Mouse (Mus musculus) heart, postnatal 0 days (tissue): ENCODE results near the gene Tanc1. TPM values are rescaled to one million over a fixed set of nuclear protein-coding genes. Genes with fewer than 3 reads are reported as not detected.

Experiments used
- ATAC-seq: fragments of 200-750 bp; cut with Nextera tagmentation; 2 replicates; pipeline ENCODE4 v1.8.0; 2017; ENCODE audit warnings: low read depth, moderate number of reproducible peaks, moderate library complexity; ENCODE audit not compliant: insufficient read depth
- DNase-seq: peaks from one replicate; pipeline ENCODE4 v3.0.0-alpha.2; 2016; ENCODE audit warnings: low spot score
- H3K27ac ChIP-seq: fragments of 300-500 bp; sonication (generic); 2 replicates; pipeline ENCODE4 v1.5.1; 2014; ENCODE audit warnings: low read depth, mild to moderate bottlenecking
- H3K27me3 ChIP-seq: fragments of 300-500 bp; sonication (generic); 2 replicates; pipeline ENCODE4 v1.6.1; 2014; ENCODE audit warnings: low read length, mixed read lengths; ENCODE audit not compliant: control insufficient read depth, insufficient read depth
- H3K36me3 ChIP-seq: fragments of 300-500 bp; sonication (generic); replicated peaks from 2 replicates; pipeline ENCODE4 v1.6.1; 2014; ENCODE audit warnings: low read length, mixed read lengths; ENCODE audit not compliant: control insufficient read depth, insufficient read depth
- H3K4me1 ChIP-seq: fragments of 300-500 bp; sonication (generic); 2 replicates; pipeline ENCODE4 v1.6.1; 2014; ENCODE audit warnings: antibody characterized with exemption; ENCODE audit not compliant: control insufficient read depth, insufficient read depth
- H3K4me2 ChIP-seq: fragments of 300-500 bp; sonication (generic); 2 replicates; pipeline ENCODE4 v1.6.1; 2014; ENCODE audit warnings: low read depth, mild to moderate bottlenecking, low read length, moderate library complexity
- H3K4me3 ChIP-seq: fragments of 300-500 bp; sonication (generic); 2 replicates; pipeline ENCODE4 v1.5.1; 2014; ENCODE audit warnings: low read depth, low read length
- H3K9ac ChIP-seq: fragments of 300-500 bp; sonication (generic); replicated peaks from 2 replicates; pipeline ENCODE4 v1.6.1; 2014; ENCODE audit warnings: low read depth, low read length, mixed read lengths
- H3K9me3 ChIP-seq: fragments of 300-500 bp; sonication (generic); replicated peaks from 2 replicates; pipeline ENCODE4 v1.6.1; 2016; ENCODE audit warnings: low read length; ENCODE audit not compliant: control insufficient read depth
- CTCF ChIP-seq: IDR thresholded peaks from 2 replicates; pipeline ENCODE4 v1.5.1; 2016; ENCODE audit warnings: antibody characterized with exemption, control low read depth, low read depth
- EP300 ChIP-seq: IDR thresholded peaks from 2 replicates; pipeline ENCODE4 v1.6.1; 2016; ENCODE audit warnings: antibody characterized with exemption, low read depth
- WGBS: fragments of 180-500 bp; shearing (Covaris S2); extraction: QIAGEN DNeasy Blood & Tissue Kit; methylation state at CpG from one replicate; pipeline ENCODE4 v1.1.7; 2014; 5-methylcytosine and 5-hydroxymethylcytosine counted together
- polyA plus RNA-seq: library from polyadenylated mRNA; unstranded; fragments of >200 nt; fragmentation: Nextera tagmentation; extraction: Ambion mirVana; gene quantifications from 2 replicates; pipeline ENCODE4 v1.2.1, GENCODE M21; 2015
- total RNA-seq: library from RNA; depleted of rRNA; stranded (reverse); fragments of >200 nt; gene quantifications from 2 replicates; pipeline ENCODE4 v1.2.3, GENCODE M21; 2014; ENCODE audit warnings: low replicate concordance

Gene Tanc1
- total and polyA plus RNA-seq, 2 experiments from 2014 or later = 12.3 to 21.9 TPM

DNA sequence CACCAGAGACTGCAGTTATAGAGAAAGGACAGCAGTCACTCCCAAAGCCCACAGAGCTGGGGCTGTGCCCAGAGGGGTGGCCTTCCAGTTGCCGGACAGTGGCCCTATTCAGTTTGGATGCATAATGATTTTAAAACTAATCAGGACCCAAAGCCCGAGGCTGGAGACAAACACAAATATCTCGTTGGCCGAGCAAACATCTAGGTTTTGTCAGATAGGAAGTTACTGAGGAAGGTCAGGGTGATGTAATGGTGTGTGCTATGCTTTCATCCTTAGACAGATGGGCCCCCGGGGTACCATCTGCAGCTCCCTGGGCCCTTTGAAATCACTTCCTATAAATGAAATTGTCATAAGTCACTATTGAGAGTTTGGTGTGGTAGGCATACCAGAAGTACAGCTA lies 33.0 kb downstream of the Tanc1 start:
- ATAC-seq (0 out of 2 replicates have a peak, but pooled peaks have one; percentile 15), DNase-seq (no peak)
- no peak overlapping the region for H3K4me2 ChIP-seq
- TF ChIP-seq EP300 (no peak), CTCF (no peak)
- H3K4me3 ChIP-seq = no peak overlapping the region
- H3K27me3 ChIP-seq = no peaks in the 10 kb centered on the region
- 0 out of 2 replicates have a peak, but pooled peaks cover 4% of the 10 kb centered on the region for H3K36me3 ChIP-seq
- H3K27ac ChIP-seq = peak overlapping the region; percentile 41
- H3K9me3 ChIP-seq = no peaks in the 10 kb centered on the region
- H3K9ac ChIP-seq = no peak overlapping the region
- H3K4me1 ChIP-seq = peaks cover 36% of the 10 kb centered on the region
- WGBS = 38% methylated on average over 5 of the region's 5 CpGs

DNA sequence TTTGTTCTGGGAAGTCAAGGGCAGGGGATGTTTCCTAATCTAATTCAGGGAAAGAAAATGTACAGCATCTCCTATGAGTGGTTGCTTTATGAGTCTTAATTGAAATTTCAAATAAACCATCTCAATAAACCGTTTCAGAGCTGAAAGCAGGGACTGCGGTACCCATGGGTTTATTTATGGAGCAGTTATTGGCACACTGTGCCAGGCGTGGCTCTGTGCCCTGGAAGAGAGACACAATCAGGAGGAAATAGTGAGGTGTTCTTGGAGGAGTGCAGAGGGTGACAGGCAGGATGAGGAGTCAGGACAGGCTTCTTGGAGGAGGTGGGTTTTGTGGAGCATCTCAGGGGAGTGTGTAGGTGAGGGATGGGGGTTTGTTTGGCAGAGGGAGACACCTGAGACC lies 33.7 kb downstream of the Tanc1 start:
- H3K27ac ChIP-seq = no peak overlapping the region; the same call in 1 of the 2 replicates
- peaks cover 36% of the 10 kb centered on the region for H3K4me1 ChIP-seq
- DNase-seq = no peak

DNA sequence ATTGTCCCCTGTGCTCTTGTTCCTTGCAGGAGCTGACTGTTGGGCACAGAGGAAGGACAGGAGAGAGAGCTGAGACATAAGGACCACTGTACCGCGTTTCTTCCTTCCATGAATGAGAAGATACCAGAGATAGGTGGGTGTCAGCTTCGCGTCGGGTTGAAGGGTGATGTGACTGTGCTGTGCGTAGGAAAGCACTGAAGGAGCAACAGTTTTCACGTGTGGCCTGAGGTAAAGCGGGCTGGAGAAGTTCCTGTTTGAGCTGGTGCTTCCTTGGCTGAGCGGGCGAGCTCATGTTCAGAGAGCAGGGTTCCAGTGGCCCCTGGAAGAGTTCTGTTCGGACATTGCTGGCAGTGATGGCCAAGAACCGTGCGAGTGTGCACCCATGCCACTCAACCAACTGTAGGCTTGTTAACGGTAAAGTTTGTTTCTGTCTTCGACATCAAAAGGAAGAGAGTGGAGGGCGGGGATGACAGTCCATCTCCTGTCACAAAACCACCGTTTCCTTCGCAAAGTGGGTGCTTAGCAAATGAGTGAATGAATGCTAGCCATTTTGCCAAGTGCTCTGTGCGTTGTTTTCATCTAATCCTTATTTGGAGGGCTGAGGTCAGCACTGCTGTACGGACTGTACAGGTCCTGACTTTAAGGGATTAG lies 35.0 kb downstream of the Tanc1 start:
- Histone ChIP-seq H3K27ac (no peak overlapping the region), H3K4me1 (peaks cover 29% of the 10 kb centered on the region), H3K9me3 (no peaks in the 10 kb centered on the region), H3K27me3 (no peaks in the 10 kb centered on the region), H3K9ac (no peak overlapping the region), H3K4me3 (no peak overlapping the region), H3K36me3 (0 out of 2 replicates have a peak, but pooled peaks cover 4% of the 10 kb centered on the region), H3K4me2 (no peak overlapping the region)
- 76% methylated on average over 20 of the region's 20 CpGs for WGBS
- no peak for DNase-seq
- no peak for TF ChIP-seq EP300
- TF ChIP-seq CTCF = no peak
- no peak for ATAC-seq

More for the DNA sequence above, 33.7 kb downstream of the Tanc1 start:
- H3K9me3 ChIP-seq = no peaks in the 10 kb centered on the region
- H3K36me3 ChIP-seq = 0 out of 2 replicates have a peak, but pooled peaks cover 4% of the 10 kb centered on the region
- H3K4me3 ChIP-seq = no peak overlapping the region
- H3K9ac ChIP-seq = no peak overlapping the region
- H3K4me2 ChIP-seq = no peak overlapping the region
- H3K27me3 ChIP-seq = no peaks in the 10 kb centered on the region
- ATAC-seq = peak; percentile 29; the same call in 1 of the 2 replicates
- TF ChIP-seq CTCF = no peak
- no peak for TF ChIP-seq EP300
- WGBS = 19% methylated on average over 3 of the region's 3 CpGs

DNA sequence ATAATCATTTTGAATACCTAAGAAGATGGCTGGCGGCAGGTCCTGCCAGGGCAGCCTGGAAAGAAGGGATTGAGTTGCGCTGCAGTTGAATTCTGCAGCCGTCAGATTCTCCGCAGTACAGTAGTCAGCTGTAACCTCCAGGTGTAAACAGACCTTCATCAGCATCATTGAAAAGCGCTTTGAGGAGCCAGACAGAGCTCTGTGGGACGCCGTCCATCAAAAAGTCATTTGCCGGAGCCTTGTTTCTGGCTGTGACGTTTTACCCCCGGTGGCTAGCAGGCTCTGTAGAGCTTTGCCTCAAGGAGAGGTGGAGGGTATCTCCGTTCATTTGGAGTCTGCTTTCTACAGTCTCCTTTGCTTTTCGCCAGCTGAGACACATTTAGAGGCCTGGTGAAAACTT lies 36.6 kb downstream of the Tanc1 start:
- DNase-seq (no peak), ATAC-seq (no peak)
- Histone ChIP-seq H3K27ac (no peak overlapping the region), H3K4me2 (no peak overlapping the region), H3K9ac (no peak overlapping the region), H3K27me3 (no peaks in the 10 kb centered on the region), H3K4me1 (peaks cover 34% of the 10 kb centered on the region), H3K36me3 (0 out of 2 replicates have a peak, but pooled peaks cover 4% of the 10 kb centered on the region), H3K4me3 (no peak overlapping the region), H3K9me3 (no peaks in the 10 kb centered on the region)
- WGBS = 51% methylated on average over 12 of the region's 12 CpGs
- TF ChIP-seq EP300 (no peak), CTCF (no peak)

DNA sequence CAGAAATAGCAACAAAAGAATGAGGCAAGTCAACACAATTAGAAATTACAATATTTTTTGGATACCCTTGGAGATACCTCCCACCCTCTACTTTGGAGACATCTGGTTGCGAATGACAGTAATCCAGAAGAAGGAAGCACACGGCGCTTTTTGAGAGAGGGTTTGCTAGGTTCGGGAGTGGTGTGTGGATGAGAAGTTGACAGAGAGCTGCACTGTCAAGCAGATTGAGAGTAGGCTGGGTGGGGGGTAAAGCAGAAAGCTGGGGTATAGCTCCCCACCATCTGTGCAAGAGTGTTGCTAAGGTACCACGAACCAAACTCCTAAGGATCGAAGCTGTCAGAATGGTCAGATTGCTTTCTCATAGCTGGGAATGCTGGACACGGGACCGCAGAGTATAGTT lies 40.0 kb downstream of the Tanc1 start:
- ATAC-seq (no peak), DNase-seq (no peak)
- H3K4me2 ChIP-seq = no peak overlapping the region
- no peak overlapping the region for H3K27ac ChIP-seq
- no peaks in the 10 kb centered on the region for H3K9me3 ChIP-seq
- no peak for TF ChIP-seq EP300
- no peak for TF ChIP-seq CTCF
- H3K4me1 ChIP-seq = peaks cover 16% of the 10 kb centered on the region; the same call in 1 of the 2 replicates
- H3K9ac ChIP-seq = no peak overlapping the region
- H3K36me3 ChIP-seq = 0 out of 2 replicates have a peak, but pooled peaks cover 4% of the 10 kb centered on the region
- no peaks in the 10 kb centered on the region for H3K27me3 ChIP-seq
- 93% methylated on average over 8 of the region's 8 CpGs for WGBS
- H3K4me3 ChIP-seq = no peak overlapping the region

DNA sequence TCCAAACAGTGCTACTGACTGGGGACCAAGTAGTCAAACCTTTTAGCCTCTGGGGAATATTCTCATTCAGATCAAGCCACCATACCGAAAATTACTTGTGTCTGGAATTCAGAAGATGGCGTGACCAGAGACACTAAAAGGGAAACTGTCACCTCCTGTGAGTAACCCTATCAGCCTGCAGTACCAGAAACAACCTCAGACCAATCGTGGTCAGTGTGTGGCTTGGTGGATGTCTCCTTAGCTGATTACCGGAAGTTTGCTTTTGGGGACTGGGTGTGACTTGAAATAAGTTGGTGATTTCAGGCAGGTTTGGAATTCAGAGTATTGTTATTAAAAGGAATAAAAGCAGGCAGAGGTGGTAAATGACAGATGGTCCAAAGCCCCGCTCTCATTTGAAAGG lies 40.9 kb downstream of the Tanc1 start:
- no peak for DNase-seq
- Histone ChIP-seq H3K27me3 (no peaks in the 10 kb centered on the region), H3K36me3 (no peaks in the 10 kb centered on the region), H3K4me1 (peaks cover 16% of the 10 kb centered on the region; the same call in 1 of the 2 replicates), H3K4me2 (no peak overlapping the region), H3K27ac (0 out of 2 replicates have a peak overlapping the region, but pooled peaks have one; percentile 2), H3K9me3 (no peaks in the 10 kb centered on the region), H3K9ac (no peak overlapping the region), H3K4me3 (no peak overlapping the region)
- no peak for ATAC-seq
- 69% methylated on average over 5 of the region's 5 CpGs for WGBS
- TF ChIP-seq EP300 (no peak), CTCF (no peak)
